Mouse (Mus musculus): Measurements from ENCODE around the gene Anxa2.

DNA sequence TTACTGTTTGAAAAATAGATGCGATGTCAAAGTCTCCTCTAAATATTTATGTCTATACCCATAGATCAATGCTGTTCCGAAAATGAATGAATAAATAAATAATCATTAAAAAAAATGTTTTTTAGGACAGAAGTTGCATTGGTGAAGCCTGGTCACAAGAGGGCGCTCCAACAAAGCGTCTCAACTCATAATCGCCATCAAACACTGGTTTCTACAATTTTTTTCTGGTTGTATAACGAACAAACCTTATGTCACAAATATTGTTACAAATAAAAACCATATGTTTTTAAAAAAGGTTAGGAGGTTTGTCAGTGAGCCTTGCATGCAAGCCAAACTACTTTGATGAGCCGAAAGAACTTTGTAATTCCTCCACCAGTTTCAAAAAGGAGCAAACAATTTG is 52.2 kb downstream of the Anxa2 start:
- peak; percentile 26; the same call in 1 of the 2 replicates for TF ChIP-seq CTCF (IDR thresholded peaks at IDR 0.05; ENCODE audit: low read depth, low read length)
- no peak for TF ChIP-seq POLR2AphosphoS5 (IDR thresholded peaks at IDR 0.05; ENCODE audit: insufficient replicate concordance, low read depth, low read length)
- TF ChIP-seq TAL1 (conservative IDR thresholded peaks at IDR 0.05; ENCODE audit: low read depth, low read length) = no peak

Data from G1E (cell line).